9 mouse cellular contexts compared by ENCODE assay signal in genomic region chr7:19267051-19267450, GRCm38 (mm10). TPM values are rescaled to one million over a fixed set of nuclear protein-coding genes. Genes with fewer than 3 reads are reported as not detected.
DNase-seq lines count a peak whose midpoint lies in the region; ATAC-seq and TF ChIP-seq lines count a peak whose summit lies in the region.
"Had no signal": no experiment of that assay in that cellular context is flagged by ENCODE, and none has a peak within 500 bp of the region (broad histone marks: within the 10 kb centered on the region; RNA-seq: fewer than 3 reads in every experiment).

No protein-coding gene starts in this region.

- intact Hi-C loops in heart, postnatal 14 days (cut with DNase I) = no loop called here
- intact Hi-C loops in left cerebral cortex, postnatal 10 days (cut with DNase I) = no loop called here

- H3K9me3 ChIP-seq in heart, embryonic 16.5 days (replicated peaks; ENCODE audit: control insufficient read depth, low read length) = no peaks in the 10 kb centered on the region
- no peaks in the 10 kb centered on the region for H3K9me3 ChIP-seq in G1E (replicated peaks)
- H3K9me3 ChIP-seq in limb, embryonic 12.5 days = no peaks in the 10 kb centered on the region
- H3K9me3 ChIP-seq: midbrain, embryonic 13.5 days had no signal

- no peak for TF ChIP-seq CTCF in G1E (IDR thresholded peaks at IDR 0.05; ENCODE audit: low read depth, low read length)

- WGBS in heart, embryonic 16.5 days = 43% methylated on average over 10 of the region's 10 CpGs
- 66% methylated on average over 10 of the region's 10 CpGs for WGBS in limb, embryonic 12.5 days

- no peak overlapping the region for H3K4me2 ChIP-seq in heart, embryonic 16.5 days (ENCODE audit: low read depth, low read length)
- H3K4me2 ChIP-seq in limb, embryonic 12.5 days = no peak overlapping the region
- H3K4me2 ChIP-seq: midbrain, embryonic 13.5 days had no signal

- H3K4me1 ChIP-seq in heart, embryonic 16.5 days (ENCODE audit: control insufficient read depth, insufficient read depth, low read length) = peaks cover 46% of the 10 kb centered on the region
- peaks cover 76% of the 10 kb centered on the region for H3K4me1 ChIP-seq in G1E (ENCODE audit: insufficient read depth, low read depth, low read length)
- peaks cover 36% of the 10 kb centered on the region for H3K4me1 ChIP-seq in limb, embryonic 12.5 days (replicated peaks)

- H3K27ac ChIP-seq in heart, embryonic 16.5 days (ENCODE audit: low read length) = peak overlapping the region; percentile 36
- no peak overlapping the region for H3K27ac ChIP-seq in limb, embryonic 12.5 days
- H3K27ac ChIP-seq: midbrain, embryonic 13.5 days had no signal

- ATAC-seq in heart, embryonic 16.5 days (replicated peaks; ENCODE audit: extremely low read depth, insufficient read depth, low FRiP score) = no peak
- no peak for ATAC-seq in G1E (ENCODE audit: extremely low read depth, insufficient number of reproducible peaks, low FRiP score, poor library complexity, severe bottlenecking)
- no peak for ATAC-seq in limb, embryonic 12.5 days (ENCODE audit: insufficient number of reproducible peaks, insufficient read depth, low FRiP score, low TSS enrichment, low read depth)
- peak; percentile 10; the same call in 1 of the 2 replicates for ATAC-seq in megakaryocyte, adult 5-6 weeks (ENCODE audit: poor library complexity, severe bottlenecking)
- ATAC-seq: midbrain, embryonic 13.5 days had no signal

- 0 out of 2 replicates have a peak overlapping the region, but pooled peaks have one; percentile 6 for H3K9ac ChIP-seq in heart, embryonic 16.5 days (ENCODE audit: low read length)
- 0 out of 2 replicates have a peak overlapping the region, but pooled peaks have one; percentile 27 for H3K9ac ChIP-seq in limb, embryonic 12.5 days (replicated peaks)

- no peak overlapping the region for H3K4me3 ChIP-seq in heart, embryonic 16.5 days (ENCODE audit: low read length)
- H3K4me3 ChIP-seq in G1E (ENCODE audit: low read depth, low read length) = peak overlapping the region; percentile 59; the same call in 1 of the 2 replicates
- H3K4me3 ChIP-seq in limb, embryonic 12.5 days (replicated peaks) = no peak overlapping the region
- H3K4me3 ChIP-seq: midbrain, embryonic 13.5 days had no signal

- H3K27me3 ChIP-seq in heart, embryonic 16.5 days (ENCODE audit: control insufficient read depth, insufficient read depth, low read length) = no peaks in the 10 kb centered on the region
- H3K27me3 ChIP-seq in G1E (ENCODE audit: insufficient read depth, low read length) = no peaks in the 10 kb centered on the region
- H3K27me3 ChIP-seq in limb, embryonic 12.5 days = no peaks in the 10 kb centered on the region
- H3K27me3 ChIP-seq: midbrain, embryonic 13.5 days had no signal

- no peak for DNase-seq in heart, postnatal 14 days
- no peak for DNase-seq in G1E (ENCODE audit: low spot score)
- DNase-seq in left cerebral cortex, postnatal 10 days (ENCODE audit: extremely low spot score in 1 of 2, low spot score in 2 of 2) = no peak
- no peak for DNase-seq in embryo, embryonic 9.5 days (ENCODE audit: extremely low spot score)
- DNase-seq in adrenal gland, postnatal 36 days = no peak

- peaks cover 23% of the 10 kb centered on the region for H3K36me3 ChIP-seq in heart, embryonic 16.5 days (ENCODE audit: control insufficient read depth, insufficient read depth)
- H3K36me3 ChIP-seq in G1E (replicated peaks) = peaks cover 70% of the 10 kb centered on the region
- peaks cover 52% of the 10 kb centered on the region for H3K36me3 ChIP-seq in limb, embryonic 12.5 days

RNA-seq across cellular contexts. Expression of gene Vasp, which starts 4.6 kb away (rescaled TPM):
- 84.0 and 86.1 TPM in 2 replicates for polyA plus RNA-seq in heart, embryonic 16.5 days (2015; fragmentation: Nextera tagmentation; extraction: Ambion mirVana)
- 10 to 100 TPM; 55.7 to 59.1 TPM for total RNA-seq in heart, postnatal 14 days (2021)
- total RNA-seq in G1E (2014; fragmentation: Nextera tagmentation) (146 and 171 TPM in 2 replicates), G1E (2017) (239 and 292 TPM in 2 replicates)
- 560 and 712 TPM in 2 replicates for polyA plus RNA-seq in G1E (2012)
- polyA plus RNA-seq in limb, embryonic 12.5 days (2016; fragmentation: Nextera tagmentation; extraction: Ambion mirVana) = 66.4 and 68.8 TPM in 2 replicates
- total RNA-seq in megakaryocyte, adult 5-6 weeks (2015) = 122 and 129 TPM in 2 replicates
- 180 and 227 TPM in 2 replicates for total RNA-seq in megakaryocyte, adult 5-6 weeks (2017)
- 10 to 100 TPM; 23.1 to 23.5 TPM for total RNA-seq in left cerebral cortex, postnatal 10 days (2021)
- total RNA-seq in adrenal gland, postnatal 36 days (2021) = 10 to 100 TPM; 45.4 to 55.0 TPM

RNA-seq across cellular contexts. Expression of gene Ppm1n, which starts 12.8 kb away (rescaled TPM):
- polyA plus RNA-seq in heart, embryonic 16.5 days (2015; fragmentation: Nextera tagmentation; extraction: Ambion mirVana) = 0.11 TPM in 1 of 2 replicates, not detected in the other
- total RNA-seq in heart, postnatal 14 days (2021) = not detected
- total RNA-seq in G1E (2014; fragmentation: Nextera tagmentation) (not detected in 2 replicates), G1E (2017) (not detected in 2 replicates)
- not detected in 2 replicates for polyA plus RNA-seq in G1E (2012)
- polyA plus RNA-seq in limb, embryonic 12.5 days (2016; fragmentation: Nextera tagmentation; extraction: Ambion mirVana) = not detected in 2 replicates
- total RNA-seq in megakaryocyte, adult 5-6 weeks (2015) = not detected in 2 replicates
- total RNA-seq in megakaryocyte, adult 5-6 weeks (2017) = not detected in 2 replicates
- total RNA-seq in left cerebral cortex, postnatal 10 days (2021) = under 1 TPM; 0.34 to 0.49 TPM
- total RNA-seq in adrenal gland, postnatal 36 days (2021) = not detected

RNA-seq across cellular contexts. Expression of gene Rtn2, which starts 15.4 kb away (rescaled TPM):
- 27.4 and 28.5 TPM in 2 replicates for polyA plus RNA-seq in heart, embryonic 16.5 days (2015; fragmentation: Nextera tagmentation; extraction: Ambion mirVana)
- total RNA-seq in heart, postnatal 14 days (2021) = 100 to 1,000 TPM; 106 to 122 TPM
- total RNA-seq in G1E (2014; fragmentation: Nextera tagmentation) = 0.73 and 0.98 TPM in 2 replicates
- 0.06 and 0.11 TPM in 2 replicates for total RNA-seq in G1E (2017)
- polyA plus RNA-seq in G1E (2012) = 0.94 and 0.96 TPM in 2 replicates
- 12.4 and 12.8 TPM in 2 replicates for polyA plus RNA-seq in limb, embryonic 12.5 days (2016; fragmentation: Nextera tagmentation; extraction: Ambion mirVana)
- total RNA-seq in megakaryocyte, adult 5-6 weeks (2015) = 0.48 TPM in 1 of 2 replicates, not detected in the other
- total RNA-seq in megakaryocyte, adult 5-6 weeks (2017) = not detected in 2 replicates
- 100 to 1,000 TPM; 145 to 151 TPM for total RNA-seq in left cerebral cortex, postnatal 10 days (2021)
- 1 to 10 TPM; 4.6 to 5.1 TPM for total RNA-seq in adrenal gland, postnatal 36 days (2021)

RNA-seq across cellular contexts. Expression of gene Opa3, which starts 38.9 kb away (rescaled TPM):
- polyA plus RNA-seq in heart, embryonic 16.5 days (2015; fragmentation: Nextera tagmentation; extraction: Ambion mirVana) = 40.4 and 41.8 TPM in 2 replicates
- total RNA-seq in heart, postnatal 14 days (2021) = 10 to 100 TPM; 54.8 to 58.3 TPM
- total RNA-seq in G1E (2014; fragmentation: Nextera tagmentation) = 13.8 and 14.2 TPM in 2 replicates
- 14.8 and 15.2 TPM in 2 replicates for total RNA-seq in G1E (2017)
- 7.7 and 8.4 TPM in 2 replicates for polyA plus RNA-seq in G1E (2012)
- polyA plus RNA-seq in limb, embryonic 12.5 days (2016; fragmentation: Nextera tagmentation; extraction: Ambion mirVana) = 38.7 and 39.5 TPM in 2 replicates
- total RNA-seq in megakaryocyte, adult 5-6 weeks (2015) = 12.3 and 15.7 TPM in 2 replicates
- 18.2 and 20.7 TPM in 2 replicates for total RNA-seq in megakaryocyte, adult 5-6 weeks (2017)
- total RNA-seq in left cerebral cortex, postnatal 10 days (2021) = 10 to 100 TPM; 36.6 to 38.0 TPM
- 10 to 100 TPM; 31.7 to 37.4 TPM for total RNA-seq in adrenal gland, postnatal 36 days (2021)

RNA-seq across cellular contexts. Expression of gene Fosb, which starts 42.8 kb away (rescaled TPM):
- 0.24 and 0.34 TPM in 2 replicates for polyA plus RNA-seq in heart, embryonic 16.5 days (2015; fragmentation: Nextera tagmentation; extraction: Ambion mirVana)
- total RNA-seq in heart, postnatal 14 days (2021) = 1 to 10 TPM in 1 of 2 experiments, under 1 TPM in 1; 0.60 to 1.2 TPM
- 0.19 TPM in 1 of 2 replicates, not detected in the other for total RNA-seq in G1E (2014; fragmentation: Nextera tagmentation)
- 0.29 and 0.38 TPM in 2 replicates for total RNA-seq in G1E (2017)
- polyA plus RNA-seq in G1E (2012) = 0.50 and 0.61 TPM in 2 replicates
- polyA plus RNA-seq in limb, embryonic 12.5 days (2016; fragmentation: Nextera tagmentation; extraction: Ambion mirVana) = 0.18 and 0.20 TPM in 2 replicates
- total RNA-seq in megakaryocyte, adult 5-6 weeks (2015) = 24.0 and 25.4 TPM in 2 replicates
- 26.9 and 30.4 TPM in 2 replicates for total RNA-seq in megakaryocyte, adult 5-6 weeks (2017)
- total RNA-seq in left cerebral cortex, postnatal 10 days (2021) = 1 to 10 TPM; 2.2 to 2.3 TPM
- total RNA-seq in adrenal gland, postnatal 36 days (2021) = 10 to 100 TPM; 11.2 to 23.6 TPM
- polyA plus RNA-seq: midbrain, embryonic 13.5 days had no signal

Comparison
In these comparisons a context has a peak if more than half of its experiments do, and no peak if none do; other contexts are left out.
1. RNA of gene Rtn2, which starts 15.4 kb away (total RNA-seq): 145 to 151 TPM in left cerebral cortex, postnatal 10 days and 106 to 122 TPM in heart, postnatal 14 days; 4.6 to 5.1 TPM in adrenal gland, postnatal 36 days, 0.06 to 0.98 TPM in G1E and 0.48 TPM in megakaryocyte, adult 5-6 weeks; every median in the first group is over 10 times any median in the second.